Mouse (Mus musculus) neural tube, embryonic 12.5 days (tissue): ENCODE results near the gene Abcd1. TPM values are rescaled to one million over a fixed set of nuclear protein-coding genes. Genes with fewer than 3 reads are reported as not detected.
A peak's percentile ranks its signal among the peaks of the same experiment; 100 is the strongest.

Source experiments
- ATAC-seq: fragments of 200-750 bp; cut with Nextera tagmentation; 2 replicates; pipeline ENCODE4 v1.8.0; 2017; ENCODE audit warnings: low read depth, mild to moderate bottlenecking, moderate TSS enrichment, moderate library complexity; ENCODE audit not compliant: low FRiP score
- H3K27ac ChIP-seq: fragments of 300-500 bp; sonication (generic); 2 replicates; pipeline ENCODE4 v1.5.1; 2016
- H3K27me3 ChIP-seq: fragments of 300-500 bp; sonication (generic); replicated peaks from 2 replicates; pipeline ENCODE4 v1.6.1; 2016; ENCODE audit warnings: mild to moderate bottlenecking
- H3K36me3 ChIP-seq: fragments of 300-500 bp; sonication (generic); 2 replicates; pipeline ENCODE4 v1.6.1; 2016; ENCODE audit warnings: mild to moderate bottlenecking
- H3K4me1 ChIP-seq: fragments of 300-500 bp; sonication (generic); 2 replicates; pipeline ENCODE4 v1.6.1; 2016
- H3K4me2 ChIP-seq: fragments of 300-500 bp; sonication (generic); replicated peaks from 2 replicates; pipeline ENCODE4 v1.6.1; 2016; ENCODE audit warnings: mild to moderate bottlenecking
- H3K4me3 ChIP-seq: fragments of 300-500 bp; sonication (generic); 2 replicates; pipeline ENCODE4 v1.5.1; 2016
- H3K9ac ChIP-seq: fragments of 300-500 bp; sonication (generic); 2 replicates; pipeline ENCODE4 v1.6.1; 2016; ENCODE audit warnings: mild to moderate bottlenecking
- H3K9me3 ChIP-seq: fragments of 300-500 bp; sonication (generic); 2 replicates; pipeline ENCODE4 v1.6.1; 2016; ENCODE audit warnings: mild to moderate bottlenecking
- WGBS: fragments of 180-500 bp; shearing (Covaris S2); methylation state at CpG from one replicate; pipeline ENCODE4 v1.1.7; 2016; 5-methylcytosine and 5-hydroxymethylcytosine counted together
- polyA plus RNA-seq: library from polyadenylated mRNA; unstranded; fragments of >200 nt; fragmentation: Nextera tagmentation; extraction: Ambion mirVana; gene quantifications from 2 replicates; pipeline ENCODE4 v1.2.1, GENCODE M21; 2016

Gene Abcd1
- polyA plus RNA-seq = 11.5 and 12.0 TPM in 2 replicates

GRCm38 (mm10) chrX:73716109-73716661 lies at the start of gene Abcd1, which contains the start of gene Bcap31:
TSS of gene Abcd1 (plus strand) at chrX:73716597.
TSS of gene Bcap31 (minus strand) at chrX:73716175.
- 19% methylated on average over 43 of the region's 45 CpGs for WGBS
- peak; percentile 92 for ATAC-seq

DNA sequence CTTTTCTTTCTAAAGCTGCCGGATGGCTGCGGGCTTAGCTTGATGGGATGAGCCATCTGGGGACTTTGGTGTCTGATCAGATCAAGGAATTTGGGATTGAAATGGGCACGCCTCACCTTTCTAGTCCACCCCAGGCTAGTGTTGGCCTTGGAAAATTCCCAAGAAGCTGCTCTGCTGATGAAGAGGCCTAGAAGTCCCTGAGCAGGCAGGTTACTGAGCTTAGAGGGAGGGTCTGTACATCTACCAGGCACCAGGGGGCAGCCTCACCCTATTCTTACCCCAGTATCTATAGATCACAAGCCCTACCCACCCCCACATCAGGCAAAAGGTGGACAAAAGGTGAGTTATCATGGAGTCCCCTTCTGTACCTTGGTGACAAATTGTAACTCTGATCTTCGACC lies 44.4 kb upstream of the Abcd1 start:
- H3K27me3 ChIP-seq = no peaks in the 10 kb centered on the region
- no peak overlapping the region for H3K9ac ChIP-seq
- H3K27ac ChIP-seq = no peak overlapping the region
- H3K4me2 ChIP-seq = peak overlapping the region; percentile 67; the same call in 1 of the 2 replicates
- no peaks in the 10 kb centered on the region for H3K9me3 ChIP-seq
- no peaks in the 10 kb centered on the region; the same call in 1 of the 2 replicates for H3K36me3 ChIP-seq
- H3K4me3 ChIP-seq = no peak overlapping the region
- peak; percentile 54 for ATAC-seq
- H3K4me1 ChIP-seq = peaks cover 20% of the 10 kb centered on the region
- 55% methylated on average over 4 of the region's 4 CpGs for WGBS

More at GRCm38 (mm10) chrX:73716109-73716661, at the start of gene Abcd1, which contains the start of gene Bcap31:
- Histone ChIP-seq H3K4me2 (peak within 1 kb of the TSS; percentile 66), H3K36me3 (0 out of 2 replicates have a peak, but pooled peaks cover under 1% of the 10 kb centered on the region), H3K9me3 (no peaks in the 10 kb centered on the region), H3K9ac (peak within 1 kb of the TSS; percentile 48), H3K27me3 (no peaks in the 10 kb centered on the region), H3K4me1 (peaks cover 13% of the 10 kb centered on the region), H3K27ac (peak within 1 kb of the TSS; percentile 15; the same call in 1 of the 2 replicates), H3K4me3 (peak within 1 kb of the TSS; percentile 46)

DNA sequence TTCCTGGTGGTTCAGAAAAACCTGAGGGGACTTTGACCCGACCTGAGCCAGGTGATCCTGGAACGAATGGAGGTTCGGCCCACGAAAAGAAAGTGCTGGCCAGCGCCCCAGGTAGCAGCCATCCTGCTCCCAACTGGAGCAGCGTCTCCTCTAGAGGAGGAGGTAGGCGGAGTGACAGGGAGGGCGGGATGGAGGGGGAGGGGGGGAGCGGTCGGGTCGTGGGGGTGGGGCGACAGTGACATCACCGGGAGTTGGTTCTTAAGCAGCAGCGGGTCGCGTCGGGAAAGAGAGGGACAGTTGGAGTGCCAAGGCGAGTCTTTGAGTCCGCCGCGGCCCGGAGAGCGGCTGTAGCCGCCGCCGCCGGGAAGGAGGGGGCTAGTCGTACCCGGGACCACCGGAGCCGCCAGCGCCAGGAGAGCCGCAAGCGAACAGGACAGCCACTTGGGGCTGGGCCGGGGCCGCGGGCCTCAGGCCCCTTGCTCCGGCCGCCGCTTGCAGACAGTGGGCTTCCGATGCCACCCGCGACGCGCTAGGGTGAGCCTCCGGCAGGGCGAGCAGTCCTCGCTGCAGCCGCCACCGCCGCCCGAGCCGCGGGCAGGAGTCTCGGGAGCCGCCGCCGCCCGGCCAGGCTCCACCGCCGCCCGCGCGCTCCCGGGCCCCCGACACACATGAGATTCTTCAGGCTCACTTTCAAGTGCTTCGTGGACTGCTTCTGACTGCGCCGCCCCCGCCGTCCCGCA lies 43.3 kb upstream of the Abcd1 start, which contains the start of gene Slc6a8:
Gene Slc6a8 (plus strand): TSS at position 272 of the 740 bp plus-strand sequence.
- WGBS = 17% methylated on average over 53 of the region's 72 CpGs

DNA sequence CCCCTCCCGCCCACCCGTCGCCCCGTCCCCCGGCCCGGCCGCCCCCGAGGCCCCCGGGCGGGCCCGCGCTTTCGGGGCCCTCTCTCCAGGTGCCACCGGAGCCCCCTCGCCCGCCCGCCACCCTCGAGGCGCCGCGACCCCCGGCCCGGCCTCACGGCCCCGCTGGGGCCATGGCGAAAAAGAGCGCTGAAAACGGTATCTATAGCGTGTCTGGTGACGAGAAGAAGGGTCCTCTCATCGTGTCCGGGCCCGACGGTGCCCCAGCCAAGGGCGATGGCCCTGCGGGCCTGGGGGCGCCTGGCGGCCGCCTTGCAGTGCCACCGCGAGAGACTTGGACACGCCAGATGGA lies 42.8 kb upstream of the Abcd1 start:
- Histone ChIP-seq H3K27ac (no peak overlapping the region), H3K36me3 (no peaks in the 10 kb centered on the region; the same call in none of the 2 replicates), H3K9me3 (no peaks in the 10 kb centered on the region), H3K4me2 (peak overlapping the region; percentile 67), H3K4me3 (peak overlapping the region; percentile 57), H3K4me1 (peaks cover 20% of the 10 kb centered on the region), H3K9ac (peak overlapping the region; percentile 80), H3K27me3 (no peaks in the 10 kb centered on the region)
- ATAC-seq = peak; percentile 13; the same call in 1 of the 2 replicates
- WGBS = 15% methylated on average over 41 of the region's 42 CpGs

More for the DNA sequence above, 43.3 kb upstream of the Abcd1 start, which contains the start of gene Slc6a8:
- no peaks in the 10 kb centered on the region for H3K27me3 ChIP-seq
- peak within 1 kb of the TSS; percentile 80 for H3K9ac ChIP-seq
- peak within 1 kb of the TSS; percentile 57 for H3K4me3 ChIP-seq
- peak; percentile 61 for ATAC-seq
- peaks cover 20% of the 10 kb centered on the region for H3K4me1 ChIP-seq
- H3K9me3 ChIP-seq = no peaks in the 10 kb centered on the region
- H3K36me3 ChIP-seq = no peaks in the 10 kb centered on the region; the same call in 1 of the 2 replicates
- H3K27ac ChIP-seq = no peak within 1 kb of the TSS
- peak within 1 kb of the TSS; percentile 67 for H3K4me2 ChIP-seq

DNA sequence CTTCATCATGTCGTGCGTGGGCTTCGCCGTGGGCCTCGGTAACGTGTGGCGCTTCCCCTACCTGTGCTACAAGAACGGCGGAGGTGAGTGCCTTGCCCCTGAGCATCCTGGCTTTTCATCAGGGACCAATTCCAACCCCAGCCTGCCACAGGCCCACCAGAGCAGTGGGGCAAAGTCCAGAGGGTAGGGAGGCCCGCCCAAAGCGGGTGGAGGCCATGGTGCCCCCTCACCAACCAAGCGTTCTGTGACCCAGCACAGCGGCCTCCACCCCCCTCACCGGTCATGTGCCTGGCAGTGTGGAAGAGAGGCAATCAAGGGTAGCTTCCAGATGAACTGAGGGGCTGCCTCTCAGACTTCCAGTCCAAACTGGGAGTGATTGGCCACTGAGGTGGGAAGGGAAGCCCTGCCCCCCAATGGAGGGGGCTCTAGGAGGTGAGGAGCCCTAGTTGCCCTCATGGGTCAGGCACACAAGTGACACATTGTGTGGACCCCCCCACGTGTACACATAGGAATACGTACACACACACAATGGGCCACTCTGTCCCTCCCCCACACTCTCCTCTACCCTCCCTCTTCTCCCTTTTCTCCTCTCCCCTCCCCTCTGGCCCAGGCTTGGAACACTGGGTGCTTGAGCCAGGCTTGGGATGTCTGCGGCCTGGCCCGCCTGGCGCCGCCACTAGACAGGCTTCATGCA lies 42.3 kb upstream of the Abcd1 start:
- Histone ChIP-seq H3K9me3 (no peaks in the 10 kb centered on the region), H3K4me2 (peak overlapping the region; percentile 67), H3K27me3 (no peaks in the 10 kb centered on the region), H3K4me3 (peak overlapping the region; percentile 57), H3K9ac (peak overlapping the region; percentile 80), H3K36me3 (no peaks in the 10 kb centered on the region; the same call in none of the 2 replicates), H3K4me1 (peaks cover 20% of the 10 kb centered on the region), H3K27ac (no peak overlapping the region)
- 29% methylated on average over 20 of the region's 20 CpGs for WGBS
- ATAC-seq = peak; percentile 39

- WGBS = 65% methylated on average over 2 of the region's 2 CpGs
- ATAC-seq = no peak
- Histone ChIP-seq H3K9ac (0 out of 2 replicates have a peak overlapping the region, but pooled peaks have one; percentile 21), H3K27me3 (no peaks in the 10 kb centered on the region), H3K36me3 (peaks cover 4% of the 10 kb centered on the region), H3K9me3 (no peaks in the 10 kb centered on the region), H3K4me1 (peaks cover 20% of the 10 kb centered on the region), H3K27ac (no peak overlapping the region), H3K4me3 (no peak overlapping the region), H3K4me2 (peak overlapping the region; percentile 67)
These were observed 41.2 kb upstream of the Abcd1 start for GRCm38 (mm10) chrX:73675231-73675630.

DNA sequence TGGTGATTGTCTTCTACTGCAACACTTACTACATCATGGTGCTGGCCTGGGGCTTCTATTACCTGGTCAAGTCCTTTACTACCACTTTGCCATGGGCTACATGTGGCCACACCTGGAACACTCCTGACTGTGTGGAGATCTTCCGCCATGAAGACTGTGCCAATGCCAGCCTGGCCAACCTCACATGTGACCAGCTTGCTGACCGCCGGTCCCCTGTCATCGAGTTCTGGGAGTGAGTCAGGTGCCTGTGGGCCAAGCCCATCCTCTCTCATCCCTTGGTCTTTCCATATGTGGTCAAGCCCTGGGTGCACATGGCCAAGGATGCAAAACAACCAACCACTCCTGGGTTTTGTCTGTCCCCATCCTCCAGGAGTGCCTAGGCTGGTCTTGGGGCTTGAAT lies 39.7 kb upstream of the Abcd1 start:
- no peak overlapping the region for H3K4me3 ChIP-seq
- no peak for ATAC-seq
- peaks cover 20% of the 10 kb centered on the region for H3K4me1 ChIP-seq
- H3K9ac ChIP-seq = no peak overlapping the region
- H3K4me2 ChIP-seq = no peak overlapping the region
- H3K27me3 ChIP-seq = no peaks in the 10 kb centered on the region
- 99% methylated on average over 4 of the region's 4 CpGs for WGBS
- peaks cover 11% of the 10 kb centered on the region for H3K36me3 ChIP-seq
- H3K27ac ChIP-seq = no peak overlapping the region
- H3K9me3 ChIP-seq = no peaks in the 10 kb centered on the region

GRCm38 (mm10) chrX:73684156-73684555 lies 32.2 kb upstream of the Abcd1 start:
- H3K4me1 ChIP-seq = no peaks in the 10 kb centered on the region
- no peak for ATAC-seq
- no peak overlapping the region for H3K27ac ChIP-seq
- no peaks in the 10 kb centered on the region for H3K9me3 ChIP-seq
- peaks cover 32% of the 10 kb centered on the region for H3K36me3 ChIP-seq
- no peak overlapping the region for H3K4me2 ChIP-seq
- no peaks in the 10 kb centered on the region for H3K27me3 ChIP-seq
- H3K4me3 ChIP-seq = no peak overlapping the region
- WGBS = 93% methylated on average over 2 of the region's 2 CpGs
- no peak overlapping the region for H3K9ac ChIP-seq

DNA sequence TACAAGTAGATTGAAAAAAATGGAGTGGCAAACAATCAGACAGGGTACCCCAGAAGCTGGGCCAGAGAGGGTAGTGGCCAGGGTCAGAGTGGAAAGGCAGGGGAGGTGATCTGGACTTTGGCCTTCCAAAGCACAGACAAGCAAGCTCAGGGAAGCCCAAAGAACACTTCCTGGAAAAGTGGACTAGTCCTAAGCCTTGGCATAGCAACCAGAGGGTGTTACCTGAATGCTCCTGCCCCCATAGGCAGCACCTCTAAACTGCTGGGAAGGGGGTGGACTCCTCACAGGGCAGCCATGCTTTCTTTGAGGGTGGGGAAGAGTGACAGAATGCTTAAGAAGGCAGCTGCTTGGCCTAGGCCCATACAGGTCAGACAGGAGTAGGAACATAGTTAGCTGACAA lies 31.4 kb upstream of the Abcd1 start:
- Histone ChIP-seq H3K9me3 (no peaks in the 10 kb centered on the region), H3K4me2 (no peak overlapping the region), H3K27me3 (no peaks in the 10 kb centered on the region), H3K27ac (no peak overlapping the region), H3K4me3 (no peak overlapping the region), H3K4me1 (no peaks in the 10 kb centered on the region), H3K9ac (no peak overlapping the region), H3K36me3 (peaks cover 31% of the 10 kb centered on the region)
- ATAC-seq = no peak

GRCm38 (mm10) chrX:73685629-73686028 lies 30.8 kb upstream of the Abcd1 start:
- H3K4me3 ChIP-seq = no peak overlapping the region
- no peaks in the 10 kb centered on the region for H3K9me3 ChIP-seq
- H3K4me2 ChIP-seq = no peak overlapping the region
- WGBS = 52% methylated on average over 3 of the region's 3 CpGs
- H3K4me1 ChIP-seq = no peaks in the 10 kb centered on the region
- no peaks in the 10 kb centered on the region for H3K27me3 ChIP-seq
- no peak overlapping the region for H3K27ac ChIP-seq
- peaks cover 24% of the 10 kb centered on the region for H3K36me3 ChIP-seq
- H3K9ac ChIP-seq = no peak overlapping the region
- ATAC-seq = no peak

- no peaks in the 10 kb centered on the region for H3K9me3 ChIP-seq
- H3K4me2 ChIP-seq = no peak overlapping the region
- no peak overlapping the region for H3K4me3 ChIP-seq
- no peaks in the 10 kb centered on the region for H3K4me1 ChIP-seq
- no peak overlapping the region for H3K27ac ChIP-seq
- WGBS = 77% methylated on average over 5 of the region's 5 CpGs
- H3K36me3 ChIP-seq = peaks cover 9% of the 10 kb centered on the region
- ATAC-seq = 0 out of 2 replicates have a peak, but pooled peaks have one; percentile 33
- H3K9ac ChIP-seq = no peak overlapping the region
- no peaks in the 10 kb centered on the region for H3K27me3 ChIP-seq
These were observed 25.3 kb upstream of the Abcd1 start for GRCm38 (mm10) chrX:73690917-73691629.
